Mouse (Mus musculus) heart, postnatal 0 days (tissue): ENCODE measurements around the gene Trim27. TPM values are rescaled to one million over a fixed set of nuclear protein-coding genes. Genes with fewer than 3 reads are reported as not detected.

ENCODE experiments used
- ATAC-seq: fragments of 200-750 bp; cut with Nextera tagmentation; 2 replicates; pipeline ENCODE4 v1.8.0; 2017; ENCODE audit warnings: low read depth, moderate number of reproducible peaks, moderate library complexity; ENCODE audit not compliant: insufficient read depth
- DNase-seq: peaks from one replicate; pipeline ENCODE4 v3.0.0-alpha.2; 2016; ENCODE audit warnings: low spot score
- H3K27ac ChIP-seq: fragments of 300-500 bp; sonication (generic); 2 replicates; pipeline ENCODE4 v1.5.1; 2014; ENCODE audit warnings: low read depth, mild to moderate bottlenecking
- H3K27me3 ChIP-seq: fragments of 300-500 bp; sonication (generic); 2 replicates; pipeline ENCODE4 v1.6.1; 2014; ENCODE audit warnings: low read length, mixed read lengths; ENCODE audit not compliant: control insufficient read depth, insufficient read depth
- H3K36me3 ChIP-seq: fragments of 300-500 bp; sonication (generic); replicated peaks from 2 replicates; pipeline ENCODE4 v1.6.1; 2014; ENCODE audit warnings: low read length, mixed read lengths; ENCODE audit not compliant: control insufficient read depth, insufficient read depth
- H3K4me1 ChIP-seq: fragments of 300-500 bp; sonication (generic); 2 replicates; pipeline ENCODE4 v1.6.1; 2014; ENCODE audit warnings: antibody characterized with exemption; ENCODE audit not compliant: control insufficient read depth, insufficient read depth
- H3K4me2 ChIP-seq: fragments of 300-500 bp; sonication (generic); 2 replicates; pipeline ENCODE4 v1.6.1; 2014; ENCODE audit warnings: low read depth, mild to moderate bottlenecking, low read length, moderate library complexity
- H3K4me3 ChIP-seq: fragments of 300-500 bp; sonication (generic); 2 replicates; pipeline ENCODE4 v1.5.1; 2014; ENCODE audit warnings: low read depth, low read length
- H3K9ac ChIP-seq: fragments of 300-500 bp; sonication (generic); replicated peaks from 2 replicates; pipeline ENCODE4 v1.6.1; 2014; ENCODE audit warnings: low read depth, low read length, mixed read lengths
- H3K9me3 ChIP-seq: fragments of 300-500 bp; sonication (generic); replicated peaks from 2 replicates; pipeline ENCODE4 v1.6.1; 2016; ENCODE audit warnings: low read length; ENCODE audit not compliant: control insufficient read depth
- CTCF ChIP-seq: IDR thresholded peaks from 2 replicates; pipeline ENCODE4 v1.5.1; 2016; ENCODE audit warnings: antibody characterized with exemption, control low read depth, low read depth
- EP300 ChIP-seq: IDR thresholded peaks from 2 replicates; pipeline ENCODE4 v1.6.1; 2016; ENCODE audit warnings: antibody characterized with exemption, low read depth
- WGBS: fragments of 180-500 bp; shearing (Covaris S2); extraction: QIAGEN DNeasy Blood & Tissue Kit; methylation state at CpG from one replicate; pipeline ENCODE4 v1.1.7; 2014; 5-methylcytosine and 5-hydroxymethylcytosine counted together
- polyA plus RNA-seq: library from polyadenylated mRNA; unstranded; fragments of >200 nt; fragmentation: Nextera tagmentation; extraction: Ambion mirVana; gene quantifications from 2 replicates; pipeline ENCODE4 v1.2.1, GENCODE M21; 2015
- total RNA-seq: library from RNA; depleted of rRNA; stranded (reverse); fragments of >200 nt; gene quantifications from 2 replicates; pipeline ENCODE4 v1.2.3, GENCODE M21; 2014; ENCODE audit warnings: low replicate concordance

Gene Trim27
- total and polyA plus RNA-seq, 2 experiments from 2014 or later = 35.3 to 58.2 TPM

DNA sequence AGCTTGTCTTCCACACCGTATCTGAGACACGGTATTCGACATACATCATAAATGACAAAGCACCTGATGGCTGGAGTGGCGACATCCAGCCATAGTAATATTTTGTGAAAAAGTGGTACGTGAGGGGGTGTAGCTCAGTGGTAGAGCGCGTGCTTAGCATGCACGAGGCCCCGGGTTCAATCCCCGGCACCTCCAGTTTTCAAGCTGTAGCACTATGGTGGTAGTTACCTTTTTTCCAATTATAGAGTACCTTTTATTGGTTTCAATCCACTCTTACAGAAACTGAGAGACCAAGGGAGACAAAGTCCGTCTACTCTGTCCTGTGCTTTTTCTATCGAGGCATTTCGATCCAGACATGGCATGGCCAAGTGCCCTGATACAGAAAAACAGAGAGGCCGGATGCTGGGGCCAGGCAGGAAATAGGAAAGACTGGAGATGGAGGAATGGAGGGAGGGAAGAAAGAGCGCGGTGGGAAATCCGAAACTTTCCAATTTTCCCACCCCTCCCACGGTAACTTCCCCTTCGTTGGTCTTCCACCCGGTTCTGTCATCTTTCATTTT, 43.3 kb downstream of the Trim27 start:
- WGBS = 1% methylated on average over 20 of the region's 20 CpGs
- no peaks in the 10 kb centered on the region for H3K27me3 ChIP-seq
- no peak overlapping the region; the same call in none of the 2 replicates for H3K9ac ChIP-seq
- H3K4me1 ChIP-seq = 0 out of 2 replicates have a peak, but pooled peaks cover 13% of the 10 kb centered on the region
- H3K36me3 ChIP-seq = no peaks in the 10 kb centered on the region
- no peak overlapping the region for H3K27ac ChIP-seq
- no peaks in the 10 kb centered on the region for H3K9me3 ChIP-seq
- peak overlapping the region; percentile 82 for H3K4me2 ChIP-seq
- ATAC-seq = peak; percentile 82
- peak; percentile 9 for DNase-seq
- H3K4me3 ChIP-seq = peak overlapping the region; percentile 56
- no peak for TF ChIP-seq EP300
- no peak for TF ChIP-seq CTCF

GRCm38 (mm10) chr13:21223242-21223655, 44.0 kb downstream of the Trim27 start:
- Histone ChIP-seq H3K27ac (no peak overlapping the region), H3K4me1 (0 out of 2 replicates have a peak, but pooled peaks cover 13% of the 10 kb centered on the region), H3K4me2 (peak overlapping the region; percentile 82), H3K9me3 (no peaks in the 10 kb centered on the region), H3K4me3 (peak overlapping the region; percentile 56), H3K9ac (peak overlapping the region; percentile 42), H3K27me3 (no peaks in the 10 kb centered on the region), H3K36me3 (no peaks in the 10 kb centered on the region)
- WGBS = 4% methylated on average over 10 of the region's 10 CpGs
- TF ChIP-seq CTCF (no peak), EP300 (no peak)
- DNase-seq (no peak), ATAC-seq (no peak)

GRCm38 (mm10) chr13:21224376-21224775, 45.1 kb downstream of the Trim27 start:
- H3K4me2 ChIP-seq = no peak overlapping the region
- no peaks in the 10 kb centered on the region for H3K36me3 ChIP-seq
- TF ChIP-seq EP300 (no peak), CTCF (no peak)
- no peak overlapping the region for H3K4me3 ChIP-seq
- WGBS = 76% methylated on average over 1 of the region's 1 CpGs
- H3K27ac ChIP-seq = no peak overlapping the region
- ATAC-seq = no peak
- DNase-seq = no peak
- H3K9ac ChIP-seq = no peak overlapping the region
- 0 out of 2 replicates have a peak, but pooled peaks cover 13% of the 10 kb centered on the region for H3K4me1 ChIP-seq
- H3K27me3 ChIP-seq = no peaks in the 10 kb centered on the region
- H3K9me3 ChIP-seq = no peaks in the 10 kb centered on the region

- TF ChIP-seq CTCF = no peak
- TF ChIP-seq EP300 = no peak
- H3K27me3 ChIP-seq = no peaks in the 10 kb centered on the region
These were observed 46.0 kb downstream of the Trim27 start for GRCm38 (mm10) chr13:21225206-21225605.

DNA sequence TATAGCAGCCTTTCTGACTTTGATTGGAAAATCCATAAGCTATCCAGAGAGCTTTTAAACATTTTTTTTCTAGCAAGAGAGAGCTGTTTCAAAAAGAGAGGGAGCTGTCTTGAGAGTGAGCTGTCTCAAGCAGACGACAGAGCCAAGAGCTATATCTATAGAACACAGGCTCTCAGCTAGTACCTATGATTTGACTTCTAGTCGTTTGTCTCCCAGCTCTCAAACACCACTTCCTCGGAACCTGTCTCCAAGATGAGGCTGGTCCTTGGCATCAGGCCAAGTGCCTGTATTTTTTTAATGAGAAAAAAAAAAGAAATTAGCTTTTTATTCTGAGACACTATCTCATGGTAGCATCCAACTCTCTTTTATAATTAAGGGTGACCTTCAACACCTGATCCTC, 46.8 kb downstream of the Trim27 start:
- WGBS = 32% methylated on average over 3 of the region's 3 CpGs
- H3K4me3 ChIP-seq = no peak overlapping the region
- no peaks in the 10 kb centered on the region for H3K36me3 ChIP-seq
- H3K4me2 ChIP-seq = no peak overlapping the region
- no peak overlapping the region for H3K27ac ChIP-seq
- no peak for DNase-seq
- no peaks in the 10 kb centered on the region for H3K27me3 ChIP-seq
- no peaks in the 10 kb centered on the region for H3K9me3 ChIP-seq
- ATAC-seq = no peak
- TF ChIP-seq CTCF = no peak
- TF ChIP-seq EP300 = no peak
- 0 out of 2 replicates have a peak, but pooled peaks cover 13% of the 10 kb centered on the region for H3K4me1 ChIP-seq
- H3K9ac ChIP-seq = no peak overlapping the region

More at GRCm38 (mm10) chr13:21225206-21225605, 46.0 kb downstream of the Trim27 start:
- DNase-seq (no peak), ATAC-seq (no peak)
- 69% methylated on average over 6 of the region's 6 CpGs for WGBS
- Histone ChIP-seq H3K36me3 (no peaks in the 10 kb centered on the region), H3K9ac (no peak overlapping the region), H3K4me3 (no peak overlapping the region), H3K4me2 (no peak overlapping the region), H3K27ac (no peak overlapping the region), H3K4me1 (0 out of 2 replicates have a peak, but pooled peaks cover 13% of the 10 kb centered on the region), H3K9me3 (no peaks in the 10 kb centered on the region)
